Mouse (Mus musculus) stomach, embryonic 15.5 days (tissue): Measurements from ENCODE around the gene Tmem198. TPM values are rescaled to one million over a fixed set of nuclear protein-coding genes. Genes with fewer than 3 reads are reported as not detected.

Experiments
- ATAC-seq: fragments of 200-750 bp; cut with Nextera tagmentation; 2 replicates; pipeline ENCODE4 v1.8.0; 2017; ENCODE audit warnings: low read depth, moderate number of reproducible peaks, moderate TSS enrichment; ENCODE audit not compliant: insufficient read depth, low FRiP score
- H3K27ac ChIP-seq: fragments of 300-500 bp; sonication (generic); 2 replicates; pipeline ENCODE4 v1.5.1; 2015; ENCODE audit warnings: mild to moderate bottlenecking, inconsistent platforms
- H3K27me3 ChIP-seq: fragments of 300-500 bp; sonication (generic); replicated peaks from 2 replicates; pipeline ENCODE4 v1.6.1; 2015; ENCODE audit warnings: inconsistent platforms
- H3K36me3 ChIP-seq: fragments of 300-500 bp; sonication (generic); 2 replicates; pipeline ENCODE4 v1.6.1; 2015; ENCODE audit warnings: inconsistent platforms
- H3K4me1 ChIP-seq: fragments of 300-500 bp; sonication (generic); 2 replicates; pipeline ENCODE4 v1.6.1; 2015; ENCODE audit warnings: inconsistent platforms
- H3K4me2 ChIP-seq: fragments of 300-500 bp; sonication (generic); 2 replicates; pipeline ENCODE4 v1.6.1; 2015; ENCODE audit warnings: mild to moderate bottlenecking, inconsistent platforms
- H3K4me3 ChIP-seq: fragments of 300-500 bp; sonication (generic); replicated peaks from 2 replicates; pipeline ENCODE4 v1.5.1; 2015; ENCODE audit warnings: inconsistent platforms
- H3K9ac ChIP-seq: fragments of 300-500 bp; sonication (generic); 2 replicates; pipeline ENCODE4 v1.6.1; 2015; ENCODE audit warnings: inconsistent platforms
- H3K9me3 ChIP-seq: fragments of 300-500 bp; sonication (generic); 2 replicates; pipeline ENCODE4 v1.6.1; 2016; ENCODE audit warnings: inconsistent platforms
- WGBS: fragments of 180-500 bp; shearing (Covaris S2); methylation state at CpG from one replicate; pipeline ENCODE4 v1.1.7; 2015; 5-methylcytosine and 5-hydroxymethylcytosine counted together
- polyA plus RNA-seq: library from polyadenylated mRNA; unstranded; fragments of >200 nt; fragmentation: Nextera tagmentation; extraction: Ambion mirVana; gene quantifications from 2 replicates; pipeline ENCODE4 v1.2.1, GENCODE M21; 2015

Gene Tmem198
- polyA plus RNA-seq, 1 experiment from 2014 or later = 2.7 TPM

GRCm38 (mm10) chr1:75494878-75495548, 15.7 kb downstream of the Tmem198 start:
- peaks cover 56% of the 10 kb centered on the region for H3K36me3 ChIP-seq
- WGBS = 46% methylated on average over 12 of the region's 12 CpGs
- ATAC-seq = peak; percentile 42; the same call in 1 of the 2 replicates
- H3K27ac ChIP-seq = no peak overlapping the region
- no peak overlapping the region for H3K4me2 ChIP-seq
- H3K27me3 ChIP-seq = no peaks in the 10 kb centered on the region
- H3K4me3 ChIP-seq = no peak overlapping the region
- no peaks in the 10 kb centered on the region for H3K4me1 ChIP-seq
- H3K9ac ChIP-seq = no peak overlapping the region
- H3K9me3 ChIP-seq = no peaks in the 10 kb centered on the region

- 86% methylated on average over 4 of the region's 4 CpGs for WGBS
- H3K4me2 ChIP-seq = no peak overlapping the region
- no peak overlapping the region for H3K4me3 ChIP-seq
- H3K9me3 ChIP-seq = no peaks in the 10 kb centered on the region
- no peak overlapping the region for H3K9ac ChIP-seq
- no peak overlapping the region for H3K27ac ChIP-seq
- H3K36me3 ChIP-seq = peaks cover 57% of the 10 kb centered on the region
- peaks cover 10% of the 10 kb centered on the region for H3K4me1 ChIP-seq
- no peak for ATAC-seq
- no peaks in the 10 kb centered on the region for H3K27me3 ChIP-seq
Measured at GRCm38 (mm10) chr1:75498897-75499296, 19.6 kb downstream of the Tmem198 start.

- no peak for ATAC-seq
- Histone ChIP-seq H3K4me1 (peaks cover 16% of the 10 kb centered on the region), H3K4me2 (no peak overlapping the region), H3K9me3 (no peaks in the 10 kb centered on the region), H3K36me3 (peaks cover 57% of the 10 kb centered on the region), H3K9ac (no peak overlapping the region), H3K4me3 (no peak overlapping the region), H3K27ac (no peak overlapping the region), H3K27me3 (no peaks in the 10 kb centered on the region)
- WGBS = 79% methylated on average over 7 of the region's 7 CpGs
Measured at GRCm38 (mm10) chr1:75499441-75499840, 20.1 kb downstream of the Tmem198 start.

- ATAC-seq = no peak
- 96% methylated on average over 9 of the region's 9 CpGs for WGBS
- no peak overlapping the region for H3K4me2 ChIP-seq
Measured at GRCm38 (mm10) chr1:75501905-75502304, 22.6 kb downstream of the Tmem198 start.

GRCm38 (mm10) chr1:75502945-75503650, 23.8 kb downstream of the Tmem198 start:
- no peak for ATAC-seq
- Histone ChIP-seq H3K36me3 (peaks cover 40% of the 10 kb centered on the region), H3K4me1 (peaks cover 34% of the 10 kb centered on the region), H3K4me3 (peak overlapping the region; percentile 12; the same call in 1 of the 2 replicates), H3K4me2 (0 out of 2 replicates have a peak overlapping the region, but pooled peaks have one; percentile 3), H3K27me3 (no peaks in the 10 kb centered on the region), H3K9me3 (no peaks in the 10 kb centered on the region), H3K9ac (no peak overlapping the region), H3K27ac (no peak overlapping the region)
- 85% methylated on average over 25 of the region's 25 CpGs for WGBS

More at GRCm38 (mm10) chr1:75501905-75502304, 22.6 kb downstream of the Tmem198 start:
- Histone ChIP-seq H3K27ac (no peak overlapping the region), H3K4me3 (no peak overlapping the region), H3K36me3 (peaks cover 52% of the 10 kb centered on the region), H3K27me3 (no peaks in the 10 kb centered on the region), H3K4me1 (peaks cover 27% of the 10 kb centered on the region), H3K9ac (no peak overlapping the region), H3K9me3 (no peaks in the 10 kb centered on the region)

GRCm38 (mm10) chr1:75503651-75503980, 24.3 kb downstream of the Tmem198 start:
- H3K9ac ChIP-seq = no peak overlapping the region
- H3K27ac ChIP-seq = no peak overlapping the region
- H3K4me1 ChIP-seq = peaks cover 34% of the 10 kb centered on the region
- H3K4me2 ChIP-seq = peak overlapping the region; percentile 92
- no peak for ATAC-seq
- H3K27me3 ChIP-seq = no peaks in the 10 kb centered on the region
- H3K4me3 ChIP-seq = peak overlapping the region; percentile 12; the same call in 1 of the 2 replicates
- WGBS = 69% methylated on average over 23 of the region's 23 CpGs
- H3K36me3 ChIP-seq = peaks cover 35% of the 10 kb centered on the region
- no peaks in the 10 kb centered on the region for H3K9me3 ChIP-seq

- peaks cover 34% of the 10 kb centered on the region for H3K4me1 ChIP-seq
- H3K27me3 ChIP-seq = no peaks in the 10 kb centered on the region
- peak overlapping the region; percentile 98 for H3K9ac ChIP-seq
- peaks cover 28% of the 10 kb centered on the region for H3K36me3 ChIP-seq
- H3K27ac ChIP-seq = peak overlapping the region; percentile 98; the same call in 1 of the 2 replicates
- 49% methylated on average over 9 of the region's 9 CpGs for WGBS
- no peak for ATAC-seq
- no peaks in the 10 kb centered on the region for H3K9me3 ChIP-seq
- H3K4me3 ChIP-seq = peak overlapping the region; percentile 91
- peak overlapping the region; percentile 92 for H3K4me2 ChIP-seq
Measured at GRCm38 (mm10) chr1:75504256-75505045, 25.1 kb downstream of the Tmem198 start.

GRCm38 (mm10) chr1:75505159-75505955, 26.0 kb downstream of the Tmem198 start:
- Histone ChIP-seq H3K9ac (peak overlapping the region; percentile 98), H3K27me3 (no peaks in the 10 kb centered on the region), H3K4me2 (peak overlapping the region; percentile 92), H3K4me3 (peak overlapping the region; percentile 91), H3K4me1 (peaks cover 34% of the 10 kb centered on the region), H3K27ac (peak overlapping the region; percentile 98), H3K36me3 (peaks cover 21% of the 10 kb centered on the region), H3K9me3 (no peaks in the 10 kb centered on the region)
- under 1% methylated on average over 83 of the region's 84 CpGs for WGBS
- ATAC-seq = peak; percentile 12; the same call in 1 of the 2 replicates

GRCm38 (mm10) chr1:75505956-75506831, 26.9 kb downstream of the Tmem198 start, which contains the start of gene Obsl1:
TSS of gene Obsl1 (minus strand) at chr1:75506452.
- Histone ChIP-seq H3K36me3 (peaks cover 18% of the 10 kb centered on the region), H3K9me3 (no peaks in the 10 kb centered on the region), H3K4me1 (peaks cover 34% of the 10 kb centered on the region), H3K4me2 (peak within 1 kb of the TSS; percentile 92), H3K9ac (peak within 1 kb of the TSS; percentile 98), H3K4me3 (peak within 1 kb of the TSS; percentile 91), H3K27ac (peak within 1 kb of the TSS; percentile 98), H3K27me3 (no peaks in the 10 kb centered on the region)
- ATAC-seq = peak; percentile 90
- under 1% methylated on average over 65 of the region's 65 CpGs for WGBS

- peak within 1 kb of the TSS; percentile 91 for H3K4me3 ChIP-seq
- WGBS = 55% methylated on average over 10 of the region's 10 CpGs
- H3K27ac ChIP-seq = peak within 1 kb of the TSS; percentile 98
- H3K9me3 ChIP-seq = no peaks in the 10 kb centered on the region
- peaks cover 42% of the 10 kb centered on the region for H3K4me1 ChIP-seq
- no peaks in the 10 kb centered on the region for H3K27me3 ChIP-seq
- peak within 1 kb of the TSS; percentile 98 for H3K9ac ChIP-seq
- peaks cover 10% of the 10 kb centered on the region for H3K36me3 ChIP-seq
- no peak for ATAC-seq
- H3K4me2 ChIP-seq = peak within 1 kb of the TSS; percentile 92
Measured at GRCm38 (mm10) chr1:75507006-75507405, 27.7 kb downstream of the Tmem198 start, which contains the start of gene Inha. TSS of gene Inha (plus strand) at chr1:75507077.
